Mouse (Mus musculus): ENCODE data around the gene Map1s.

Map1s gene

DNA sequence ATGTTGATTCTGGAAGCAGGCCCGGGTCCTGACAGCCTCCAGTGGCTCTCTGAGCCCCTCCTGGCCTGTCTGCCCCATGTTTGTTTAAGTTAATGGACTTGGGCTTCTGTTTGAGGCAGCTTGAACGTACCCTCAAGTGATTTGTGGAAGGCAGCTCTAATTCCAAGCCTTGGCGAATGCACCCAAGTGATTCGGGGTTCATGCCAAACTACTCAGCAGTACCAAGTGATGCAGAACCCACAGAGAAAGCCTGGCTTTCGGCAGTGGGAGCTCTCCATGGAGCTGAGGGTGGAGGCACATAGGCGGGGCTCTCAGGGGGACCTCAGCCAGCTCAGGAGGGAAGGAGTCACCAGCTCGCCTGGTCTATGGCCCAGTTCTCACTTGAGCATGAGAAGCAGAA, 29.1 kb downstream of the Map1s start:
- in situ Hi-C loops (cut with MboI, MseI) = no loop called here

GRCm38 (mm10) chr8:70937200-70937599, 31.5 kb downstream of the Map1s start:
- in situ Hi-C loops (cut with MboI, MseI) = no loop called here

- in situ Hi-C loops (cut with MboI, MseI) = no loop called here
Observed at GRCm38 (mm10) chr8:70941478-70941877, 35.7 kb downstream of the Map1s start.

- in situ Hi-C loops (cut with MboI, MseI) = no loop called here
Observed at GRCm38 (mm10) chr8:70943187-70943586, 37.5 kb downstream of the Map1s start.

- in situ Hi-C loops (cut with MboI, MseI) = no loop called here
Observed at GRCm38 (mm10) chr8:70949847-70950246, 44.1 kb downstream of the Map1s start.

DNA sequence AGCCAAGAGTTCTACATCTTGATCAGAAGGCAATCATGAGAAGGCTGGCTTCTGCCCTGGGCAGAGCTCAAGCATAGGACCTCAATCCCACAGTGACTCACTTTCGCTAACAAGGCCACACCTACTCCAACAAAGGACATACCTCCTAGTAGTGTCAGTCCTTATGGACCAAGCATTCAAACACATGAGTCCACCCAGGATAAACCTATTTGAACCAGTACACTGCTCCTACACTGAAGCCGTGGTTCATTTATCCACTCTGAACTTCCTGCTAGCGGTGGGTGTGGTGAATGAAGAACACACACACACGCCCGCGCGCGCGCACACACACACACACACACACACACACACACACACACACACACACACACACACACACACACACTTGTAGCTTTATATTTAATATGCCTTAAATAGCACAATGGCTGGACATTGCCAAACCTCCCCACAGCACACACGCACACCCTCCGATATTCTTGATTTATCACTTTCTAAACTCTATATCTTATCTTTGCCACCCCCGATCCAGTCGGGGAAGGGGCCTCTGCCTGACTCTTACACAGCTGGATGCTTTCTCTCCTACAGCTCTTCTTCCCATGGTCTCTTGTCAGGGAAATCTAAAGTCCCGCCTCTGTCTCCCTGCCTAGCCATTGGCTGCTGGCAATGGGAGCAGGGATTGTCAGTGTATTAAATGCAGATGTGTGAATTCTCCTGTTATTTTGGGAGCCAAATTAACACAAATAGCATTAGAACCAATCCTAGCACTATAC, 55.2 kb downstream of the Map1s start:
- in situ Hi-C loops (cut with MboI, MseI) = no loop called here

DNA sequence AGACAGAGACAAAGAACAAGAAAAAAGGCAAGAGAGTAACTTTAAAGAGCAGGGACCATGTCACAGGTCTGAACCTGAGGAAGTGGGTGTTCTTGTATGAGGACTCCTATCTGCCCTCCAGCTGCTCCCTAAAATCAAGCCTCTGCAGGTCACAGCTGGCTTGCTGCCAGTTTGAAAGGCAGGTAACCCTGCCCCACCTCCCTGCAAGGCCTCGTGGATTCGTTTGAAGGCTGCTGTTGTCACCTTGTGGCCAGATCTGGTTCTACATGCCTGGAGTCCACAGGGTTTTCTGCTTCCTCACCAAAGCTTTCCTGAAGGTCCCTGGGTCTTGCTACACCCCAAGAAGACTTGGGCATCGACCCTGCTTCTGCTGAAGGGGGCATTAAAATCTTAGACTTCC, 58.4 kb downstream of the Map1s start:
- in situ Hi-C loops (cut with MboI, MseI) = no loop called here

- in situ Hi-C loops (cut with MboI, MseI) = no loop called here
Observed at GRCm38 (mm10) chr8:70964861-70965260, 59.1 kb downstream of the Map1s start.
